Mouse (Mus musculus): ENCODE measurements around the gene Myo1g. TPM values are rescaled to one million over a fixed set of nuclear protein-coding genes. Genes with fewer than 3 reads are reported as not detected.
"Not testable (repeated sequence)": the region's sequence is repeated elsewhere in the genome, so short reads cannot be mapped to it uniquely, and the experiment has no call there.

Gene Myo1g
- total and polyA plus RNA-seq, 2 experiments from 2014 or later, result 0.39 to 0.68 TPM

DNA sequence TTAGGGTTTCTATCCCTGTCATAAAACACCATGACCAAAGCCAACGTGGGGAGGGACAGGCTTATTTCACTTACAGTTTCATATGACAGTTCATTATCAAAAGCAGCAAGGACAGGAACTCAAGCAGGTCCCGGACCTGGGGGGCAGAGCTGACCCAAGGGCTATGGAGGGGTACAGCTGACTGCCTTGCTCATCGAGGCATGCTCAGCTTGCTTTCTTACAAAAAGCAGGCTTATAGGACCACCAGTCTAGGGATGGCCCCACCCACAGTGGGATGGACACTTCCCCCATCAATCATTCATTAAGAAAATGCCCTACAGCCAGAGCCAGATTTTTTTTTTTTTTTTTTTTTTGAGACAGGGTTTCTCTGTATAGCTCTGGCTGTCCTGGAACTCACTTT, 10.0 kb upstream of the Myo1g start:
- whole genome bisulfite sequencing, result 90% methylated on average over 3 of the region's 3 CpGs
- no peaks in the 10 kb centered on the region for H3K27me3 ChIP-seq (ENCODE audit: insufficient read depth, low read length)
- no peak for TF ChIP-seq CTCF (IDR thresholded peaks at IDR 0.05; ENCODE audit: low read depth)

GRCm38 (mm10) chr11:6529961-6530360, 9.2 kb upstream of the Myo1g start:
- Histone ChIP-seq H3K4me1 (ENCODE audit: insufficient read depth, low read length) (no peaks in the 10 kb centered on the region), H3K9me3 (ENCODE audit: low read length) (no peaks in the 10 kb centered on the region)
- no peak for TF ChIP-seq CTCF (IDR thresholded peaks at IDR 0.05; ENCODE audit: low read depth)

More for the DNA sequence above, 10.0 kb upstream of the Myo1g start:
- H3K4me3 ChIP-seq (ENCODE audit: low read length), result no peak overlapping the region
- H3K4me2 ChIP-seq (ENCODE audit: low read depth, low read length), result no peak overlapping the region
- ATAC-seq (no peak), DNase-seq (ENCODE audit: low spot score) (no peak)
- H3K9me3 ChIP-seq (ENCODE audit: low read length), result no peaks in the 10 kb centered on the region
- H3K27ac ChIP-seq, result no peak overlapping the region
- no peaks in the 10 kb centered on the region for H3K4me1 ChIP-seq (ENCODE audit: insufficient read depth, low read length)
- H3K36me3 ChIP-seq (ENCODE audit: insufficient read depth, low read length), result peaks cover 8% of the 10 kb centered on the region
- no peak overlapping the region for H3K9ac ChIP-seq (replicated peaks; ENCODE audit: low read length)

DNA sequence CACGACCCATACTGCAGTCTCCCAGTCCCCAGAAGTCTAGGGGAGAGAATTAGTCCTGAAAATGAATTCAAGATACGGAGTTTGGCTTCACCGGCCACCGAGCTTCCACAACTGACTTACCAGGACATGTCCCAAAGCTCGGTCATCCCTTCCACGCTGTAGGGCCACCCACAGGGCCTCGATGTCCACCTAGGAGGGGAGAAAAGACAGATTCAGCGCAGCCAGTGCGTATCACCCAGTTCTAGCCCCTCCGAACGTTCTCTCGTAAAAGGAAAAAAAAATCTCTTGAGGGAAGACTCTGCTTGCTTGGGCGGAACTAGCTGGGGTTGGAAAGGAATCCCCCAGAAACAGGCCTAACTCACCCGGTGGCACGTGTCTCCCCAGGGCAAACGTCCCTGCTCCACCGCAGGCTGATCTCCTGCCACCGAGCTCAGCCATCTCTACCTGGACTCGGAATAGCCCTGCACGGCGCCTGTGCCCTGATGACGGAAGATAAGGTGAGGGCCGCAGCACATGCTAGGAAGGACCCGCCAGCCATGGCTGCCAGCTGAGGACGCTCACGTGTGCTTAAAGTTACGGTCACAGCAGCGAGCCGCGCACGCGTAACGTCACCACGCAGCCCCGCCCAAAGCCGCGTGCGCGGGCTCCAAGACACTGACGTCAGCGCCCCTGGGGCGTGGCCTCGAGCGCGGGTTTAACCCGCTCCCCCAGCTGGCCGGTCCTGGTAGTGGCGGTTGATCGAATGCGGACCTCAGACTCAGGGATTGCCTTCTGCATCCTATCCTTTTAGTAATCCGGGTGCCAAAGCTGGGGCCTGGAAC, 7.6 kb upstream of the Myo1g start:
- peaks cover 18% of the 10 kb centered on the region for H3K36me3 ChIP-seq (ENCODE audit: insufficient read depth, low read length)
- no peaks in the 10 kb centered on the region for H3K9me3 ChIP-seq (ENCODE audit: low read length)
- H3K9ac ChIP-seq (replicated peaks; ENCODE audit: low read length), result peak overlapping the region; percentile 54
- peak; percentile 98 for ATAC-seq
- peak; percentile 79 for TF ChIP-seq CTCF (IDR thresholded peaks at IDR 0.05; ENCODE audit: low read depth)
- peak overlapping the region; percentile 43 for H3K4me3 ChIP-seq (ENCODE audit: low read length)
- peak overlapping the region; percentile 66 for H3K4me2 ChIP-seq (ENCODE audit: low read depth, low read length)
- peak overlapping the region; percentile 82 for H3K27ac ChIP-seq
- under 1% methylated on average over 51 of the region's 51 CpGs for WGBS
- peak; percentile 100 for DNase-seq (ENCODE audit: low spot score)
- H3K4me1 ChIP-seq (ENCODE audit: insufficient read depth, low read length), result no peaks in the 10 kb centered on the region
- H3K27me3 ChIP-seq (ENCODE audit: insufficient read depth, low read length), result no peaks in the 10 kb centered on the region

More at GRCm38 (mm10) chr11:6529961-6530360, 9.2 kb upstream of the Myo1g start:
- DNase-seq (ENCODE audit: low spot score), result no peak
- H3K36me3 ChIP-seq (ENCODE audit: insufficient read depth, low read length), result peaks cover 16% of the 10 kb centered on the region
- 89% methylated on average over 8 of the region's 8 CpGs for WGBS
- no peak overlapping the region for H3K9ac ChIP-seq (replicated peaks; ENCODE audit: low read length)
- H3K27me3 ChIP-seq (ENCODE audit: insufficient read depth, low read length), result no peaks in the 10 kb centered on the region
- no peak for ATAC-seq
- H3K27ac ChIP-seq, result no peak overlapping the region
- no peak overlapping the region for H3K4me3 ChIP-seq (ENCODE audit: low read length)
- H3K4me2 ChIP-seq (ENCODE audit: low read depth, low read length), result no peak overlapping the region

DNA sequence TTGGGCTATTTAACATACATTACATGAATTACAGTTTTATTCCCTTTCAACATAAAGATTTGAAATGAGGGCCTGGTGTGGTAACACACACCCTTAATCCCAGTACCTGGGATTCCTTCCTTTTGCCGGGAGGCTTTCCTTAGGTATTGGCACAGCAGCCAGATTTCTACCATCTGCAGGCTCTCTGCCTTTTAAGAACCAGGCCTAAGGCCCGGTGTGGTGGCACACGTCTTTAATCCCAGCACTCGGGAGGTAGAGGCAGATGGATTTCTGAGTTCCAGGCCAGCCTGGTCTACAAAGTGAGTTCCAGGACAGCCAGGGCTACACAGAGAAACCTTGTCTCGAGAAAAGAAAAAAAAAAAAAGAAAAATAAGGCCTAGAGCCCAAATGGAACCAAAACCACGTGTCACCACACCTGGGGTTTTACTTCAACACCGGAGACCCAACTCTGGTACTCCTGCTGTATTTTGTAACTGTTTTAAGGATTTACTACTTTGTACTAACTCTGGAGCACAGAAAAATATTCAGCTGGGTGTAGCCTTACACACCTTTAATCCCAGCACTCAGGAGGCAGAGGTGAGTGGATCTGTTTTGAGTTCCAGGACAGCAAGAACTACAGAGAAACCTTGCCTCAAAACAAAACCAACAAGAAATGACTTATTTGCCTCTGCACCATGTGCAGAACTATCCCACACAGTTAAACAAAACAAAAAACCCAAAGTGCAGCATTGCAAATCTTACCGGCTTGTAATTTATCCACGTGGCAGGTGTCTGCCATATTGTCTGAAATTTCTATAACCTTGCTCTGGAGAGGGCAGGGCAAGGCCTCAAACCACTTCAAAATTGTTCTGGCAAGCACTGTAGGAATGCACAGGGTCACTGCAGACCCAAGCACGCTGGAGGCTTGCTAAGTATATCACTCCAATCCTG, 6.8 kb upstream of the Myo1g start:
- Histone ChIP-seq H3K4me1 (ENCODE audit: insufficient read depth, low read length) (no peaks in the 10 kb centered on the region), H3K27me3 (ENCODE audit: insufficient read depth, low read length) (no peaks in the 10 kb centered on the region), H3K4me2 (ENCODE audit: low read depth, low read length) (peak overlapping the region; percentile 66), H3K36me3 (ENCODE audit: insufficient read depth, low read length) (peaks cover 18% of the 10 kb centered on the region), H3K4me3 (ENCODE audit: low read length) (peak overlapping the region; percentile 43), H3K9me3 (ENCODE audit: low read length) (no peaks in the 10 kb centered on the region), H3K27ac (peak overlapping the region; percentile 82), H3K9ac (replicated peaks; ENCODE audit: low read length) (peak overlapping the region; percentile 54)
- 21% methylated on average over 10 of the region's 10 CpGs for WGBS
- ATAC-seq, result peak; percentile 14; the same call in 1 of the 2 replicates
- no peak for TF ChIP-seq CTCF (IDR thresholded peaks at IDR 0.05; ENCODE audit: low read depth)
- DNase-seq (ENCODE audit: low spot score), result no peak

DNA sequence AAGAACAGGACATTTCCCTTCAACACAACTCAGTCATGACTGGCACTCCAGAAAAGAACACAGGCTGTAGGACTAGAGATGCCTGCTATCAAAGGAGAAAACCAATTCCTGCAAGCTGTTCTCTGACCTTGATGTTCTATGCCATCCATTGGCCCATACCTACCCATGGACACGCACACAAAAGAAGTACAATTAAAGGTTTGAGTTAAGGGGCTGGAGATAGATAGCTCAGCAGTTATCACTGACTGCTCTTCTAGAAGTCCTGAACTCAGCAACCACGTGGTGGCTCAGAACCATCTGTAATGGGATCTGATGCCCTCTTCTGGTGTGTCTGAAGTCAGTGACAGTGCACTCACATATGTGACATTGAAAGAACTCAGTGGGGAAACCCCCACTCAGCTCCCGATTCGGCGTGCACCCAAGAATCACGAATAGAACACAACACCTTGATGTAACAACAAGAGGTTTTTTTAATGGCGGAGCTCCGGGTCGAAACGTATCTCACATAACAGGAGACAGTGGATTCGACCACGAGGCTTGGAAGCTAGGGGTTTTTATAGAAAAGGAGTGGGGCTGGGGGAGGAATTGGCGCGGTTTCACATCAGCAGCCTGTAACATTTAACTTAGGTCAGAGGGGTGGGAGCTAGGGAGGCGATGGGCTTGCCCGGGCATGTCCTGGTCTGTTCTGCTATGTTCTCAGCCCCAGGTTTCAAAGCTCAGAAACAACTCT, 5.9 kb upstream of the Myo1g start:
- peak; percentile 14; the same call in 1 of the 2 replicates for TF ChIP-seq CTCF (IDR thresholded peaks at IDR 0.05; ENCODE audit: low read depth)
- DNase-seq (ENCODE audit: low spot score); ATAC-seq; H3K27me3 ChIP-seq (ENCODE audit: insufficient read depth, low read length); H3K27ac ChIP-seq; H3K4me1 ChIP-seq (ENCODE audit: insufficient read depth, low read length); H3K4me3 ChIP-seq (ENCODE audit: low read length); H3K9me3 ChIP-seq (ENCODE audit: low read length); H3K9ac ChIP-seq (replicated peaks; ENCODE audit: low read length): not testable (repeated sequence)
- Histone ChIP-seq H3K4me2 (ENCODE audit: low read depth, low read length) (peak overlapping the region; percentile 66; the same call in 1 of the 2 replicates), H3K36me3 (ENCODE audit: insufficient read depth, low read length) (peaks cover 18% of the 10 kb centered on the region)
- 71% methylated on average over 10 of the region's 16 CpGs for WGBS

DNA sequence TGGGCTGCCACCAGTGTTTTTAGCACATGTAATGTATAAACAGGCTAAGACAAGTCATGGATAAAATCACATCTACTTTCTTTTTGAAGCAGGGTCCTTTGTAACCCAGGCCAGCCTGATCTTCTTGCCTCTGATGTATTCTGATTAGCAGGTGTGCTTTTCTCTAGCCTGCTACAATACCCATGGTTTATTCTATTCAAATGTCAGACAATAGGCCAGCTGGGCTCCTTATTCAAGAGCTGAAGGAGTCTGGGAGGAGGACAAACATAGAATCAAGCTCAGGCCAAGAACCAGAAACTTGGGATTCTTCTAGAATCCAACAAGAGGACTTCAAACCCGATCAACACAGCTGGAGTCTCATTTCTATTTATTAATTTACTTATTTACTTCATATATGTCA, 4.5 kb upstream of the Myo1g start:
- no peak for DNase-seq (ENCODE audit: low spot score)

More for the DNA sequence above, 4.5 kb upstream of the Myo1g start:
- 63% methylated on average over 1 of the region's 1 CpGs for WGBS
- Histone ChIP-seq H3K4me2 (ENCODE audit: low read depth, low read length) (no peak overlapping the region), H3K27ac (no peak overlapping the region), H3K27me3 (ENCODE audit: insufficient read depth, low read length) (no peaks in the 10 kb centered on the region), H3K36me3 (ENCODE audit: insufficient read depth, low read length) (peaks cover 18% of the 10 kb centered on the region), H3K9ac (replicated peaks; ENCODE audit: low read length) (no peak overlapping the region), H3K9me3 (ENCODE audit: low read length) (no peaks in the 10 kb centered on the region), H3K4me3 (ENCODE audit: low read length) (no peak overlapping the region), H3K4me1 (ENCODE audit: insufficient read depth, low read length) (no peaks in the 10 kb centered on the region)
- no peak for TF ChIP-seq CTCF (IDR thresholded peaks at IDR 0.05; ENCODE audit: low read depth)
- no peak for ATAC-seq
